12 mouse cellular contexts compared by ENCODE assay signal in genomic region chr13:25128766-25129165, GRCm38 (mm10).
"Had no signal": no experiment of that assay in that cellular context is flagged by ENCODE, and none has a peak within 500 bp of the region (broad histone marks: within the 10 kb centered on the region; RNA-seq: fewer than 3 reads in every experiment).

No protein-coding gene starts in this region.

- H3K27me3 ChIP-seq: liver, embryonic 13.5 days; midbrain, embryonic 12.5 days; midbrain, embryonic 15.5 days; neural tube, embryonic 12.5 days; neural tube, embryonic 15.5 days had no signal

- H3K4me3 ChIP-seq: layer of hippocampus, adult 2 months; liver, embryonic 13.5 days; midbrain, embryonic 12.5 days; midbrain, embryonic 15.5 days; neural tube, embryonic 12.5 days; neural tube, embryonic 15.5 days had no signal

- H3K36me3 ChIP-seq: liver, embryonic 13.5 days; midbrain, embryonic 12.5 days; midbrain, embryonic 15.5 days; neural tube, embryonic 12.5 days; neural tube, embryonic 15.5 days had no signal

- DNase-seq: kidney, adult 2 months; layer of hippocampus, adult 9-11 months; liver, embryonic 13.5 days; lung, adult 2 months; lung, postnatal 14 days; lung, postnatal 4 days had no signal

- H3K27ac ChIP-seq: kidney, postnatal 0 days; layer of hippocampus, adult 2 months; liver, embryonic 13.5 days; midbrain, embryonic 12.5 days; midbrain, embryonic 15.5 days; neural tube, embryonic 12.5 days; neural tube, embryonic 15.5 days had no signal

- H3K4me1 ChIP-seq: liver, embryonic 13.5 days; midbrain, embryonic 12.5 days; neural tube, embryonic 12.5 days; neural tube, embryonic 15.5 days had no signal
